Mouse (Mus musculus) gonadal fat pad, adult 2 months (tissue): Measurements from ENCODE around the gene Tnfsfm13. TPM values are rescaled to one million over a fixed set of nuclear protein-coding genes. Genes with fewer than 3 reads are reported as not detected.
"Not testable (repeated sequence)": the region's sequence is repeated elsewhere in the genome, so short reads cannot be mapped to it uniquely, and the experiment has no call there.

Experiments used
- DNase-seq: peaks from one replicate; pipeline ENCODE4 v3.0.0-alpha.2; 2012; ENCODE audit warnings: low read depth
- polyA plus RNA-seq: library from polyadenylated mRNA; depleted of rRNA; stranded (reverse); fragments of >200 nt; gene quantifications from 2 replicates; pipeline ENCODE4 v1.2.3, GENCODE M21; 2012

The Tnfsfm13 gene
- polyA plus RNA-seq, 1 experiment: 4.2 TPM

DNA sequence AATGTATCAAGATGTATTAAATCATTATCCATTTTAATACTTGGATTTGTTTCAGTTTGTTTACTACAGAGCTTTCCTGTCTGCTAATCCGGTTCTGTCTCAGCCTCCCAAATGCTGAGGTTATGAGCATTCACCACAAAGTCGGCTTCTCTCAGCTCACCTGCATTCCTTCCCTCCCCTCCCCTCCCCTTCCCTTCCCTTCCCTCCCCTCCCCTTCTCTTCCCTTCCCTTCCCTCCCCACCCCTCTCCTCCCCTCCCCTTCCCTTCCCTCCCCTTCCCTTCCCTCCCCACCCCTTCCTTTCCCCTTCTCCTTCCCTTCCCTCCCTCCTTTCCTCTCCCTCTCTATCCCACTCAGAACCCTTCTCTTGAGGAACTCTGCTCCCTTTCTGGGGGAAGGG is 8.7 kb upstream of the Tnfsfm13 start:
- no peak for DNase-seq

DNA sequence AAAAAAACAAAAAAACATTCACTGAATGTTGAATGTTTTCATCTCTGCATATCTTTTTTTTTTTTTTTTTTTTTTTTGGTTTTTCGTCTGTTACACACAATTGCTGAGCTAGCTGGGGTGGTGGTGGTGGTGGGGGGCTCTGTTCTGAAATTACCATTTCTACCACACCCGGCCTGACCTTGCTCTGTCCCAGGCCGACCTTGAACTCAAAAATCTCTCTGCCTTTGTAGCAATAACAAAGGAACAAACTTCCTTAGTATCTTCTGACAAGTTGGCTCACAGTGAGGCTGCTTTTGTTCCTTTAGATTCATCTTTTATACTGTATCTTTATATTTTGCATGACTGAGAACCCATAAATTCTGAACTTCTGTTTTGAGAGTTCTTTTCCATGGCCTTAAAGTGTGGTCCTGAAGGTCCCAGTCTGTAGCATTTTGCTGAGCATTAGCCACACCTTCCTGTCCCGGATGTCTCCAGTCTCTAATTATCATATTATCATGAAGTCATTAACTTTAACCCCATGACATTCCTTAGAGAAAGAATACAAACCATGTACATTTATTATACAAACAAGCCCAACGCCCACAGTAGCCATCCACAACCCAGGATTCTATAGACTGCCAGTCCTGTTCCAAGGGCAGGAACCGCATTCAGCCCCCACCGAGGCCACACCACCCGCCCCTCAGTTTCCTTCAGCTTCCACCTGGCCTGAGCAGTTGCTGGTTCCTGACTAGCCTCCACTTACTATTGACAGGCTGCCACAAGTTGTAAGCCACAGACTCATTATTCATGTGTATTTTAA is 8.1 kb upstream of the Tnfsfm13 start:
- no peak for DNase-seq

DNA sequence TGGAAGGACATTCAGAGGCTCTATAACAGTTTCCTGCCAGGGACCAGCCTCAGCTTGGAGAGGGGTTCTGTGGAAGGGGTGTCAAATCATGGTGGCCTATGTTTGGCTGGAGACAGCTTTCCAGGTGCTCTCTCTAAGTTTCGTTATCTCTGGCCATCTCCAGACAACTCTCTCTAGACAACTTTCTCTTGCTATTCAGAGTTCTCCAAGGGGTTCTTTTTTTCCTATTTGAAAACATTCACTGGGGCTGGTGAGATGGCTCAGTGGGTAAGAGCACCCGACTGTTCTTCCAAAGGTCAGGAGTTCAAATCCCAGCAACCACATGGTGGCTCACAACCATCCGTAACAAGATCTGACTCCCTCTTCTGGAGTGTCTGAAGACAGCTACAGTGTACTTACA is 7.5 kb upstream of the Tnfsfm13 start:
- not testable (repeated sequence) for DNase-seq

DNA sequence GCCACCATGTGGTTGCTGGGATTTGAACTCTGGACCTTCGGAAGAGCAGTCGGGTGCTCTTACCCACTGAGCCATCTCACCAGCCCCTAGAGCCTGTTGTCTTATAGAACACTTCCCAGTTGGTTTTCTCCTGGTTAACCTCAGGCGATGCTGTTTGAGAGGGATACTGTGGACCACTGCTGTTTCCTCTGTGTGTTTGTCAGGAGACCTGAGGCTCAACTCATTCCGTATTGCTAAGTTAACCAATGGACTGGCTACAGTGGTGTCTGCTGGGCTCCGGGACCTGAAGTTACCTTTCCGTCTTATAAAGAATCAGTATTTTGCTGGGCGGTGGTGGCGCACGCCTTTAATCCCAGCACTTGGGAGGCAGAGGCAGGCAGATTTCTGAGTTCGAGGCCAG is 7.0 kb upstream of the Tnfsfm13 start:
- not testable (repeated sequence) for DNase-seq

DNA sequence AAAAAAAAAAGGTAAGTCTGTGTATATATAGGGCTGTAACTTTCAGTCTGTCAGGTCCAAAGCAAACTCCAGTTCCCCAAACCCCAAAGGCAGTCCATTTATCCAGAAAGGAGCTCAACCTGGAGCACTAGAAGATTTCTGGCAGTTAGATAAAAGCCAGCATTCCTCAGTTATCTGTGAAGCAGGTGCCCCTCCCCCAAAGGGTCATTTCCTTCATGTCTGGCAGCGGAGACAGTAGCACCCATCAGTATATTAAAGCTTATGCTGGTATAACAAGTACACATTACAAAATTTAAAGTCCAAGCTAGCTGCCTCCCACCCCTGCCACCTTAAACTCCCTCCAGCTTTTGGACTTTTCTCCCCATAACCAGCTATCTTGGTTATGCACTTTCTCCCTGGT is 3.7 kb upstream of the Tnfsfm13 start:
- no peak for DNase-seq

DNA sequence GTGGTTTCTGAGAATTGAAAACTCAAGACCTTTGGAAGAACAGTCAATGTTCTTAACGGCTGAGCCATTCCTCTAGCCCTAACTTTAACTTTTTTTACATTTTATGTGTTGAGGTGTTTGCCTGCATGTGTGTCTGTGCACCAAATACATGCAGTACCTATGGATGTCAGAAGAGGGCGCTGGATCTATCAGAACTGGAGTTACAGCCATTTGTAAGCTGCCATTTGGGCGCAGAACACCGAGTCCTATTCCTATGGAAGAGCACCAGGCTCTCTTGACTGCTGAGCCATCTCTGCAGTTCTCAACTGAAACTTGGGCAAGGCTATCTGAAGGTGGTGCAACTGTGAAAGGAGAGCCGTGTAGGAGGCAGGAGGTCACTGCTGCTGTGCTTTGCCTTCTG is 2.7 kb upstream of the Tnfsfm13 start:
- no peak for DNase-seq

DNA sequence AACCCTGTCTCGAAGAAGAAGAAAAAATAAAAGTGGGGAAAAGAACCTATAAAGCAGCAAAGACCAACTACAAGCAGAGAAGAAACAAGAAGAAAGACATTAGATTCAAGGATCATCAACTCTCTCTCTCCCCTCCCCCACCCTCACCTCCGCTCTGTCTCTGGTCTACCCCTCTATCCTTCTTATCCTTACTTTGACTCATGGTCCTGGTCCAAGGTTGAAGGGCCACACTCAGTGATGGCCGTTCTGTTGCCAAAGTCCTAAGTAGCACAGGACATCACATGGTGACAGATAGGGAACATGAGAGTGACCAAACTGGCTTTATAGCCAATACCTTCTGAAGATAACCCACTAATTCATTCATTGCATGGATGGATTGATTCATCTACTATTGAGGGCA is 1.5 kb upstream of the Tnfsfm13 start:
- no peak for DNase-seq

DNA sequence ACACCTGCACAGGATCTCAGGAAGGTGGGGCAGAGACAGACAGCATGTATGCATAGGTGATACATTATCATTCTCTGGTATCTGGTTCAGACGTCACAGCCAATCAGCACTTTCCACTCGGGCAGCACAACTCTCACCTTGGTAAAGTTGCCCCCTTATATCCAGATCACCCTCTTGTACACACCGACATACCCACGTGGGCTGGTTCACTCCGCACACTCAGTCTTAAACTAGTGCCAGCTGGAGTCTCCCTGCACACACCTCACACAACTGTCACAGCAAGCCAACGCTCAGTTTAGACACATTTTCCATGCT is 895 bp downstream of the Tnfsfm13 start:
- DNase-seq: no peak

DNA sequence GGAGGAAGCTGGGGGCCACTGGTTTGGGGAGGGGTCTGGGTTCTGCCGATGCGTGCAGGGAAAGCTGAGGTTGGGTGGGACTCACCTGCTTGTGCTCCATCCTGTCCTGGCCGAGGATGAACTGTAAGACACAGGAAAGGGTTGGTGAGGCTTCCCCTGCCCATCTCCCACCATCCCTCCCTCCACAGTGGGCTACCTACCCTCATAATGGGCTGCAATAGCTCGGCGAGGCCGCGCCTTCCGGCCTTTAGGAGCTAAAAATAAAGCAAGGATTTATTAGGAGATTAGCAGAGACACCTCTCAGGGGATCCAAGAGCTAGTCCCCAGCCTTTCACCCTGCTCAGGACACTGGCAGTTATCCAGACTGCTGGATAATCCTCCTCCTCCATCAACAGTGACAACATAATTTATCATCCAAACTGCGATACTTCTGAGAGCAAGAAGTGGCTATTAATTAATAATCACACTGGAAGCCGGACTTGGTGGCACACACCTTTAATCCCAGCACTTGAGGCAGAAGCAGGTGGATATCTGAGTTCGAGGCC is 2.4 kb downstream of the Tnfsfm13 start:
- no peak for DNase-seq

DNA sequence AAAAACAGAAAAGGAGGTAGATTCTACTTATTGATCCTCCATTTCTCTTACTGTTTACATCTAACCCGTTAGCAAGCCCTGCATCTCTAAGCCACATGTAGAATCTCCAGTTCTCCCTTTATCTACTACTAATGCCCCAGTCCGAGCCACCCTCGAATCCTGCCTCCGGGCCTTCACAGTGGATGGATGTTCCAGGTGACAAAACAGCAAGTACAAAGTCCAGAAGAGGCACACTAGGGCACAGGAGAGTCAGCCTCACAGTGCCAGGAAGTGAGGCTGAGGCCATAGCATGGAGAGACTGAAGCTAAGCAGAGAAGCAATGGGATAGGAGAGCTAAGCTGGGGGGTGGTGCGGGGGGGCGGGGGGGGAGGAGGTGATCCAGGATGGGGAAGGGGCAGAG is 3.0 kb downstream of the Tnfsfm13 start:
- no peak for DNase-seq

DNA sequence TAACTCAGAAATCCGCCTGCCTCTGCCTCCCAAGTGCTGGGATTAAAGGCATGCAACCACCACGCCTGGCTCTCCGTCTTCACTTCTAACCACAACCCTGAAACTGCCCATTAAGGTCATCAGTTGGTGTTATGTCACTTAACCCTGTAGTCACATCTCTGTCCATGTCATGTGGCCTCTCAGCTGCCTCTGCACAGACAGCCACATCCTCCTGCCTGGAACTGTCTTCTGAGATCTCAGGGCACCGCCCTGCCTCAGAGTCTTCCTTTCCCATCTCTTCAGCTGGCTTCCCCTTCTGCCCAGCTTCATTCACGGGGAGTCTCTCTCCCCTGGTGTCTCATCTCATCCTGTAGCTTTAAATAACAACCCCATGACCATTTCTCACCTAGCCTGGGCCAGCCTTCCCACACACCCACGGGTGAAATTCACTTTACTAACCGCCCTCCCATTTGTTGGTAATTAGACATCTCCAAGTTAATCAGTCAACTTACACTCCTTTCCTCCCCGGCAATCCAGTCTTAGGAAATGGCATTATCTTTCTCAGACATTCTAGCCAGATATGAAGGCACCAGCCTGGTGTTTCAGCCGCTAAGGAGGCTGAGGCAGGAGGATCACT is 3.6 kb downstream of the Tnfsfm13 start:
- no peak for DNase-seq

DNA sequence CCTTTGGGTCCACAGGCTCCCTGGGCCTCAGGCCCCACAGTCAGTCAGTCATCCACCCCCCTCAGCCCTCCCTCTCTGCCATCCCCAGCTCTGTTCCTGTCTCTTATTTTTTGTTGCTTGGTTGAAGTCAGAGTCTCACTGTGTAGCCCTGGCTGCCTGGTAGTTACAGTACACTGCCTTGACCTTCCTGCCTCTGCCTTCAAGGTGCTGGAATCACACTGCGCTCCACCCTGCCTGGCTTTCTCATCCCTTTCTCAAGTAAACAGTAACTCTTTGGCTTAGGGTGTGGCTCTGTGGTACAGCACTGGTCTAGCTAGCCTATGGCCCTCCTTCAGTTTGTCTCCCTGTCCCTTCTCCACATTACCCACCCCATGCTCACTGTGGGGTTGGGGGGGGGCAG is 6.0 kb downstream of the Tnfsfm13 start:
- DNase-seq: no peak

DNA sequence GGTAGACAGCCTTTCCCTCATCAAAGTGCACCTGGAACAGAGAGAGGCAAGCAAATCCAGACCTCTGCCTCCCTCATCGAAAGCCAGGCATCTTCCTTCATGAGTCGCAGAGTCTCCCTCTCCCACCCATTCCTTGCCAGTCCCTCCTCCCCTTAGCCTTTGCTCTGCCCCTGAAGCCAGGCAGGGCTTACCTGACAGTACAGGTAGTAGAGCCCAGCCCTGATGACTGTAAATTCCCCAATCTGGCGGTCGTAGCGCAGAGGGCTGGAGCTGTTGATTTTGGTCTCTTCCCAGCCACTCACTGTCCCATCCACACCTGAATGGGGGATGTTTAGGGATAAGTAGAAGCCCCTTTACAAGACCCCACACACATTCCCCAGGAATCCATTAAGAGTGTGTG is 8.8 kb downstream of the Tnfsfm13 start:
- no peak for DNase-seq

DNA sequence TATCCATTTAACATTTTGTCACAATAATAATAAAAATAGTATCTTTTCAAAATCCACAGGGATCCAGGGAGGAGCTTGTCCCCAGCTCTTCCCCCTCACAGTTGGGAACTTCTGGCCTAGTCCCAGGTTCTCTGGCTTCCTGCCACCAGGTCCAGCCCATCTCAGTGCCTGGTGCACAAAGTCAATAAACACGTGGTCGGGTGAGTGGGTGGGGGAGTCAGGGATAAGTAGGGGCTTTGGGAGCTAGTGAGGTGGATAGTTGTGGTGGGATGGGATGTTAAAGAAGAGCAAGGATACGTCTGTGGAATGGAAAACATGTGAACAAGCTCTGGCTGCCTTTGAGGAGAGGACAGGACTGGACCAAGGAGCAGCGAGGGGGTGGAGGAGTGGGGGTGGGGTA is 9.5 kb downstream of the Tnfsfm13 start:
- DNase-seq: no peak

DNA sequence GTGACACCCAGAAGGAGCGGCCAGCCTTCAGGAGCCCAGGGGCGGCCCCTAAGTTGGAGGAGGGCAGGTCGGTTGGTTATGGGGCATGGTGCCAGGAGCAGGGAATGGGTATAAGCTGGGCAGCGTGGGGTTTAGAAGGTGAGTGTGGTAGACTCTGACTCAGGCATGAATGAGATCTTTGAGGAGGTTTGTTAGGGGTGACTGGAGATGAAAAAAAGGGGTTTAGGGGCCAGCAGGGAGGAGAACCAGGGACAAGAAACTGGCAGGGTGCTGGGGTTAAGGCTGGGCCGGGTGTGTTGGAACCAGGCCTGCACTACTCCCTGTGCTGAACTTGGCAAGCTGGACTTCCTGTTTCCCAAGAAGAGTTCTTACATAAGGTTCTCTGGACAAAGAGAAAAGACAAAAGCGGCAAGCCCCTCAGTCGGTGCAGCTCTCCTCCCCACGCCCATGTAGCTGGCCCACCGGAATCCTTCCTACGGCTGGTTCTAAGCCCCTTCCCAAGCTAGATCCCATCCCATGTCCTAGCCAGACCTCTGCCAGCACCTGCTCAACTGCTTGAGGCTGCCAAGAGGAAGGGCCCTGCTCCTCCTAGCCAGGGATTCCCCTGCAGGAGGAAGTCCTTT is 10.3 kb downstream of the Tnfsfm13 start, which contains the start of gene Tnfsf13:
Tnfsf13 (minus strand) TSS at position 259 of the 623 bp plus-strand sequence.
- DNase-seq: no peak

DNA sequence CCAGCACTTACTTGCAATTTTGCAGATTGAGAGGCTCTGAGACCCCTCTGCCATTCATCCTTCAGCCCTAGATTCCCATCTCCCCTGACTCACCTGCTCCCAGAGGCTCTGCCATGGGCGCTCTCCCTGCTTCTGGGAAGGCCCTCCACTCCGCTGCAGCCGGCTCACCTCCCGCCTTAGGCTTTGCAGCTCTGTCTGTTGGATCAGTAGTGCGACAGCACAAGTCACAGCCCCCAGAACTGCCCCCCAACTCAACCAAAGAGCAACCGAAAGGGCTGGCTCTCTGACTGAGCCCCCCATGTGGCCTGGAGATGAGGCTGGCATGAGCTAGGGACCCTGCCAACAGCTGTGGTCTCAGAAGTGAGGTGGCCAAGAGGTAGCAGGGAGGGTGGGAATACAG is 11.0 kb downstream of the Tnfsfm13 start:
- DNase-seq: no peak

DNA sequence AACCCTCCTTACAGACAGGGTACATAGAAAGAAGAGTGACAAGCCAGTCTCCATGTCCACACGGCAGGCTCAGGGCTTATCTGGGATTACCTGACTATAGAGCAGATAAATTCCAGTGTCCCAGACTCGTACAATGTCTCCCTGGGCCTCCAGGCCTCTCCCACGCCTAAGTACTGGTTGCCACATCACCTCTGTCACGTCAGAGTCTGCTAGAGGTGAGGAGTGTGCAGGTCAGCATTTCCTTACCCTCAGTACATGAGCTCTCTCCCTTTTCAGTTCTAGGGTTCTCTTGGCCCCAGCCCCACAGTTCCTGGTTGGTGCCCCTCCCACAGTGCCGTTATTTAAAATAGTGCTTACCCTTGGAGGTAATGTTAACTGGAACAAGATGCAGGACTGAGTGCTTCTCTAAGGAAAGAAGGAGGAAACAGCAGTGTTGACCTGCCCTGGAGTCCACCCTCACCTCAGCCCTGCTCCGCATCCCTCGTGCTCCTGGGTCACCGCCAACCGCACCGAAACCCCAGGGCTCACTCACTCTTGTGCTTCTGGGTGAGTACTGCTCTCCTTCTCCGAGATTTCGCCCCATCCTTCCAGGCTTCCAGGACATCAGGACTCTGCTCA is 11.7 kb downstream of the Tnfsfm13 start:
- DNase-seq: no peak

DNA sequence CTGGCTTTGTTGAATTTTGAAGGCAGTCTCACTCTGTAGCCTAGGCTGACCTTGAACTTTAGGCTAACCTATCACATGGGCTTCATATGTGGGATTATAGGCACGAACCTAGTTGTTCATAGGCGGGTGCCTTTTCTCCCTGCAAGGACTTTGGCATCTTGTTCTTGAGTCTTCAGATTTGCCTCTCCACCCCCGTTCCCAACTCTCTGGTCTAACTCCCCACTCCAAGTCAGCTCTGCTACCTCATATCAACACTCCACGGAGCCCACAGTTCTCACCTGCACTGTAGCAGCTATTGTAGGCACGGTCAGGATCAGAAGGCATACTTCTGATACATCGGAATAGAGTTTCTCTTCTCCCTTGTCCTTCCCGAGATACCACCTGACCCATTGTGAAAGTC is 12.3 kb downstream of the Tnfsfm13 start:
- DNase-seq: no peak

DNA sequence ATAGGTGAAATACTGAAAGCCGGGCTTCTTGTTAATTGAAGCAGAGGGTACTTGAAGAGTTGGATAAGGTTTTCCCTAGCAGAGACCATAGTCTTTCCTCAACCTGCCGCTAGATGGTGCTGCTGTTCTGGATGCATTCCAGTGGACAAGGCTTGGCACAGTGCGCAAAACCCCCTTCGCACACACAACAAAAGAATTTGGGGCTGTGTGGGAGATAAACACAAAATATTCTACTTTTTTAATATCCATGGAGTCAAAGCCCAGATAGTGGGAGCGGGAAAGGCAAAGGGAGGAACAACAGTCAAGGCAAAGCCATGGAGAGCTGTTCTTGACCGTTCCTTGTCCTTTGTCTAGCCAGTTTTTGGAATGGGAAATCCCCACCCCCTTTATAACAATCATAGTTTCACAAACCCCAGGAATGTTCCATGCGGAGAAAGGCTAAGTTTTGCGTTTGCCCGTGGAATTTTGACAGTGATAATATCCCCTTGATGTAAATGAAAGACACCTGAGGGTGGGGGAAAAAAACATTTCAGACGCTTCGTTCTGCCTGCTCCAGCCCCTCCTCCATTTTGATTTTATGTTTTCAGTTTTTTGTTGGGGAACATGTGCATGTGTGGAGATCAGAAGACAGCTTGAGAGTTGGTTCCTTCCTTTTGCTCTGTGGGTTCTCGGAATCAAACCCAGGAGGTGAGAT is 12.9 kb downstream of the Tnfsfm13 start:
- DNase-seq: no peak

DNA sequence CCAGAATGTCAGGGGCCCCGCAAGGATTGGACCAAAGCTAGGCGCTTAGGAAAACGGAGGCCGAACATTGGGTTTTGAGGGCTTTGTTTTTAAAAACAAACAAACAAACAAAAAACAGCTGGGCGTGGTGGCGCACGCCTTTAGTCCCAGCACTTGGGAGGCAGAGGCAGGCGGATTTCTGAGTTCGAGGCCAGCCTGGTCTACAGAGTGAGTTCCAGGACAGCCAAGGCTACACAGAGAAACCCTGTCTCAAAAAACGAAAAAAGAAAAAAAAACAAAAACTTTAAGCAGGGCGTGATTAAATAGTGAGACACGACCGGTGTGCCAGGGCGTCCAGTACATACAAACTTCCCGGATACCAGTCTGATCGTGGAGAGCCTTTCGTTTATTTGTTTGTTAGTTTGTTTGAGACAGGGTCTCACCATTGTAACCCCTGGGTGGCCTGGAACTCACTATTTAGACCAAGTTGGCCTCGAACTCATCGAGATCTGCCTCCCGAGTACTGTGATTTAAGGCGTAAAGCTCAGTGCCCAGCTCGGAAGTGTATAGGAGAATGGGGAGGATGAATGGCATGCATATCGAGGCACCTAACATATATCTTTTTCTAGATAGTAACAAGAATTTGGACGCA is 13.6 kb downstream of the Tnfsfm13 start:
- DNase-seq: no peak
